8 mouse cellular contexts compared by ENCODE assay signal in the genomic region with DNA sequence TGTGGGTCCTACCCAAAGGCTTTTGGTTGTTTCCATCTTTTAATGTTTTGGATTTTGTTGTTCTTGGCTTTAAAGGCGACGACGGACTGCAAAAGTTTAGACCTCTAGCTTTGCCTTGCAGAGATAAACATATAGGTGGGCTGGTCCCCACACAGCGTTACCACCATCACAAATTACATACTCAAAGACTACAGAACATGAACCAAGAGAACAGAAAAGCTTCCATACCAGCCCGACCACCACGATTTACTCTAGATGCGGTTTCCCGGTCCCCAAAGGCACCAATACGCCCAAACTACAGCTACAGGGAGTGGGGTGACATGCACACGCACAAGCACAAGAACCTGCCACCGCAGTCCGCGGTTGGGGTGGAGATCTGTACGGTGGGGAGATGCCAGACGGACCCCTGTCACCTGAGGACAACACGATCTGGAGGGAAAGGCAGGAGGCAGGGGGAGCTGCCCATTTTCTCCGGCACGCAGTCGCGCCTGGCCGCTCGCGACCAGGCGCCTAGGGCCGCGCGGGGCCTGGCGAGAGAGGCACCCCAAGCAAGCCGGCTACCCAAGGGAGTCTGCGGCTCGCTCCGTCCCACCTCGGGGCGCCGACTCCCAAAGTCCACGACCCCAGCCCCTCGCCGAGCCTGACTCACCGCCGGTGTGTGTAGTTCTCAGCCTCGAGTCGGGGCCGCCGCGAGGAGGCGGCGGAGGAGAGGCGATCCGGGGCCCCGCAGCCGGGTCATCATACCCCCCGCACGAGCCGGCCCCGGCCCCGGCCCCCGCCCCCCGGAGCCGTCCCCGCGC. TPM values are rescaled to one million over a fixed set of nuclear protein-coding genes. Genes with fewer than 3 reads are reported as not detected.
A peak's percentile ranks its signal among the peaks of the same experiment; 100 is the strongest.
DNase-seq lines count a peak whose midpoint lies in the region; ATAC-seq and TF ChIP-seq lines count a peak whose summit lies in the region.

No protein-coding gene starts in this region.

- TF ChIP-seq POLR2A in olfactory bulb, adult 2 months (IDR thresholded peaks at IDR 0.05; ENCODE audit: insufficient read depth, low read depth, low read length) = no peak

- DNase-seq in ovary, postnatal 10 days (ENCODE audit: low spot score) = peak; percentile 35
- DNase-seq in ovary, adult 18-20 months (ENCODE audit: low spot score) = no peak
- DNase-seq in T-cell, adult 2 months (ENCODE audit: low spot score) = peak; percentile 55
- DNase-seq in hindbrain, embryonic 10.5 days (ENCODE audit: low spot score) = no peak
- DNase-seq in natural killer cell, adult 2 months (ENCODE audit: low spot score in 2 of 2) = no peak

- no peaks in the 10 kb centered on the region for H3K9me3 ChIP-seq in embryonic facial prominence, embryonic 13.5 days
- H3K9me3 ChIP-seq in hindbrain, embryonic 10.5 days = no peaks in the 10 kb centered on the region
- H3K9me3 ChIP-seq in liver, embryonic 12.5 days (replicated peaks) = no peaks in the 10 kb centered on the region

- H3K27ac ChIP-seq in embryonic facial prominence, embryonic 13.5 days = peak overlapping the region; percentile 89
- H3K27ac ChIP-seq in hindbrain, embryonic 10.5 days = peak overlapping the region; percentile 98
- peak overlapping the region; percentile 91 for H3K27ac ChIP-seq in liver, embryonic 12.5 days
- peak overlapping the region; percentile 59 for H3K27ac ChIP-seq in olfactory bulb, adult 2 months (ENCODE audit: insufficient read depth, low read depth, low read length)

- H3K4me3 ChIP-seq in embryonic facial prominence, embryonic 13.5 days = peak overlapping the region; percentile 94
- H3K4me3 ChIP-seq in hindbrain, embryonic 10.5 days = peak overlapping the region; percentile 94
- peak overlapping the region; percentile 98 for H3K4me3 ChIP-seq in liver, embryonic 12.5 days
- peak overlapping the region; percentile 65 for H3K4me3 ChIP-seq in olfactory bulb, adult 2 months (ENCODE audit: insufficient read depth, low read depth, low read length)

- no peaks in the 10 kb centered on the region for H3K36me3 ChIP-seq in embryonic facial prominence, embryonic 13.5 days
- H3K36me3 ChIP-seq in hindbrain, embryonic 10.5 days = no peaks in the 10 kb centered on the region
- peaks cover 14% of the 10 kb centered on the region for H3K36me3 ChIP-seq in liver, embryonic 12.5 days

- H3K4me1 ChIP-seq in embryonic facial prominence, embryonic 13.5 days = peaks cover 26% of the 10 kb centered on the region
- peaks cover 23% of the 10 kb centered on the region for H3K4me1 ChIP-seq in hindbrain, embryonic 10.5 days (replicated peaks)
- peaks cover 75% of the 10 kb centered on the region for H3K4me1 ChIP-seq in liver, embryonic 12.5 days
- H3K4me1 ChIP-seq in olfactory bulb, adult 2 months (ENCODE audit: control insufficient read depth, insufficient read depth, low read length) = 0 out of 2 replicates have a peak, but pooled peaks cover 2% of the 10 kb centered on the region

- under 1% methylated on average over 53 of the region's 61 CpGs for WGBS in embryonic facial prominence, embryonic 13.5 days
- under 1% methylated on average over 61 of the region's 61 CpGs for WGBS in hindbrain, embryonic 10.5 days
- WGBS in liver, embryonic 12.5 days (ENCODE audit: insufficient replicate concordance) = under 1% methylated on average over 55 of the region's 61 CpGs
- WGBS in olfactory bulb, adult 2 months = under 1% methylated on average over 61 of the region's 61 CpGs

- peak; percentile 77 for ATAC-seq in embryonic facial prominence, embryonic 13.5 days (ENCODE audit: insufficient number of reproducible peaks, insufficient read depth, low FRiP score, low TSS enrichment, low read depth)
- ATAC-seq in liver, embryonic 12.5 days = peak; percentile 67

- no peak for TF ChIP-seq CTCF in olfactory bulb, adult 2 months (IDR thresholded peaks at IDR 0.05; ENCODE audit: insufficient read depth, low read depth, low read length)

- H3K4me2 ChIP-seq in embryonic facial prominence, embryonic 13.5 days = peak overlapping the region; percentile 72
- peak overlapping the region; percentile 73 for H3K4me2 ChIP-seq in liver, embryonic 12.5 days

- H3K27me3 ChIP-seq in embryonic facial prominence, embryonic 13.5 days = no peaks in the 10 kb centered on the region
- no peaks in the 10 kb centered on the region for H3K27me3 ChIP-seq in hindbrain, embryonic 10.5 days (ENCODE audit: insufficient read depth, poor library complexity, severe bottlenecking)
- no peaks in the 10 kb centered on the region for H3K27me3 ChIP-seq in liver, embryonic 12.5 days (replicated peaks)

- peak overlapping the region; percentile 96 for H3K9ac ChIP-seq in embryonic facial prominence, embryonic 13.5 days
- peak overlapping the region; percentile 100 for H3K9ac ChIP-seq in liver, embryonic 12.5 days

RNA-seq across cellular contexts. Expression of gene Hipk1, which starts 0.8 kb away (rescaled TPM):
- polyA plus RNA-seq in embryonic facial prominence, embryonic 13.5 days (2015; fragmentation: Nextera tagmentation; extraction: Ambion mirVana) = 11.6 and 13.8 TPM in 2 replicates
- 10.4 and 10.7 TPM in 2 replicates for polyA plus RNA-seq in hindbrain, embryonic 10.5 days (2016; fragmentation: Nextera tagmentation; extraction: Ambion mirVana)
- 17.7 and 18.1 TPM in 2 replicates for polyA plus RNA-seq in liver, embryonic 12.5 days (2016; fragmentation: Nextera tagmentation; extraction: Ambion mirVana)
- 438 TPM in 1 of 2 replicates, not detected in the other for polyA plus RNA-seq in olfactory bulb, adult 2 months (2012; ENCODE audit: insufficient read depth, insufficient read length, low replicate concordance, missing spikeins)

RNA-seq across cellular contexts. Expression of gene Dclre1b, which starts 18.7 kb away (rescaled TPM):
- polyA plus RNA-seq in embryonic facial prominence, embryonic 13.5 days (2015; fragmentation: Nextera tagmentation; extraction: Ambion mirVana) = 30.9 and 32.9 TPM in 2 replicates
- 29.3 and 40.6 TPM in 2 replicates for polyA plus RNA-seq in hindbrain, embryonic 10.5 days (2016; fragmentation: Nextera tagmentation; extraction: Ambion mirVana)
- 28.4 and 30.8 TPM in 2 replicates for polyA plus RNA-seq in liver, embryonic 12.5 days (2016; fragmentation: Nextera tagmentation; extraction: Ambion mirVana)
- not detected in 2 replicates for polyA plus RNA-seq in olfactory bulb, adult 2 months (2012; ENCODE audit: insufficient read depth, insufficient read length, low replicate concordance, missing spikeins)

RNA-seq across cellular contexts. Expression of gene Ap4b1, which starts 18.8 kb away (rescaled TPM):
- polyA plus RNA-seq in embryonic facial prominence, embryonic 13.5 days (2015; fragmentation: Nextera tagmentation; extraction: Ambion mirVana) = 19.6 and 22.2 TPM in 2 replicates
- 21.7 and 22.1 TPM in 2 replicates for polyA plus RNA-seq in hindbrain, embryonic 10.5 days (2016; fragmentation: Nextera tagmentation; extraction: Ambion mirVana)
- polyA plus RNA-seq in liver, embryonic 12.5 days (2016; fragmentation: Nextera tagmentation; extraction: Ambion mirVana) = 18.7 and 19.4 TPM in 2 replicates
- not detected in 2 replicates for polyA plus RNA-seq in olfactory bulb, adult 2 months (2012; ENCODE audit: insufficient read depth, insufficient read length, low replicate concordance, missing spikeins)

RNA-seq across cellular contexts. Expression of gene Gm43064, which starts 18.8 kb away (rescaled TPM):
- polyA plus RNA-seq in embryonic facial prominence, embryonic 13.5 days (2015; fragmentation: Nextera tagmentation; extraction: Ambion mirVana) = 0.24 and 0.91 TPM in 2 replicates
- polyA plus RNA-seq in hindbrain, embryonic 10.5 days (2016; fragmentation: Nextera tagmentation; extraction: Ambion mirVana) = 0.10 and 0.27 TPM in 2 replicates
- polyA plus RNA-seq in liver, embryonic 12.5 days (2016; fragmentation: Nextera tagmentation; extraction: Ambion mirVana) = 0.56 and 0.60 TPM in 2 replicates
- not detected in 2 replicates for polyA plus RNA-seq in olfactory bulb, adult 2 months (2012; ENCODE audit: insufficient read depth, insufficient read length, low replicate concordance, missing spikeins)

RNA-seq across cellular contexts. Expression of gene Bcl2l15, which starts 41.9 kb away (rescaled TPM):
- 0.37 and 0.56 TPM in 2 replicates for polyA plus RNA-seq in embryonic facial prominence, embryonic 13.5 days (2015; fragmentation: Nextera tagmentation; extraction: Ambion mirVana)
- polyA plus RNA-seq in hindbrain, embryonic 10.5 days (2016; fragmentation: Nextera tagmentation; extraction: Ambion mirVana) = 0.21 TPM in 1 of 2 replicates, not detected in the other
- 1.6 and 1.7 TPM in 2 replicates for polyA plus RNA-seq in liver, embryonic 12.5 days (2016; fragmentation: Nextera tagmentation; extraction: Ambion mirVana)
- polyA plus RNA-seq in olfactory bulb, adult 2 months (2012; ENCODE audit: insufficient read depth, insufficient read length, low replicate concordance, missing spikeins) = not detected in 2 replicates

Comparison
In these comparisons a context has a peak if more than half of its experiments do, and no peak if none do; other contexts are left out.
1. DNase-seq: peak in ovary, postnatal 10 days (single experiment) and T-cell, adult 2 months (single experiment); none in ovary, adult 18-20 months (single experiment), hindbrain, embryonic 10.5 days (single experiment) and natural killer cell, adult 2 months (0 of 2).
2. RNA of gene Ap4b1, which starts 18.8 kb away (polyA plus RNA-seq): 21.7 to 22.1 TPM in hindbrain, embryonic 10.5 days, 19.6 to 22.2 TPM in embryonic facial prominence, embryonic 13.5 days and 18.7 to 19.4 TPM in liver, embryonic 12.5 days; not detected in olfactory bulb, adult 2 months; every median in the first group is over 10 times any median in the second.
3. Peak in every context shown above with its lines, with median percentiles within 50 percentile points of each other: H3K27ac ChIP-seq and H3K4me3 ChIP-seq.